Mouse (Mus musculus): ENCODE measurements around the gene Phb. TPM values are rescaled to one million over a fixed set of nuclear protein-coding genes. Genes with fewer than 3 reads are reported as not detected.

Phb gene
- polyA plus RNA-seq, 1 experiment from 2014 or later: 305 TPM

- Histone ChIP-seq H3K4me1 (replicated peaks; ENCODE audit: control insufficient read depth, insufficient read depth, low read length) (no peaks in the 10 kb centered on the region), H3K9ac (ENCODE audit: low read length) (no peak within 1 kb of the TSS), H3K4me2 (ENCODE audit: low read length) (no peak within 1 kb of the TSS), H3K4me3 (ENCODE audit: low read depth, low read length) (no peak within 1 kb of the TSS), H3K36me3 (ENCODE audit: control insufficient read depth, insufficient read depth, low read length) (no peaks in the 10 kb centered on the region), H3K27ac (ENCODE audit: low read depth) (no peak within 1 kb of the TSS), H3K27me3 (replicated peaks; ENCODE audit: control insufficient read depth, insufficient read depth, low read length) (no peaks in the 10 kb centered on the region), H3K9me3 (ENCODE audit: control insufficient read depth, low read length) (no peaks in the 10 kb centered on the region)
- ATAC-seq (replicated peaks; ENCODE audit: low FRiP score, low TSS enrichment, low read depth): no peak
- 87% methylated on average over 5 of the region's 5 CpGs for WGBS
- DNase-seq (ENCODE audit: low spot score): no peak
Measured at GRCm38 (mm10) chr11:95723287-95723686, 56.5 kb downstream of the Phb start, which contains the start of gene B130006D01Rik. TSS of gene B130006D01Rik (plus strand) at chr11:95723587.

GRCm38 (mm10) chr11:95724466-95724865 is 57.7 kb downstream of the Phb start:
- no peak overlapping the region for H3K27ac ChIP-seq (ENCODE audit: low read depth)
- H3K9me3 ChIP-seq (ENCODE audit: control insufficient read depth, low read length): no peaks in the 10 kb centered on the region
- H3K9ac ChIP-seq (ENCODE audit: low read length): no peak overlapping the region
- 92% methylated on average over 4 of the region's 4 CpGs for WGBS
- H3K27me3 ChIP-seq (replicated peaks; ENCODE audit: control insufficient read depth, insufficient read depth, low read length): no peaks in the 10 kb centered on the region
- no peak for DNase-seq (ENCODE audit: low spot score)
- H3K4me2 ChIP-seq (ENCODE audit: low read length): no peak overlapping the region
- H3K4me1 ChIP-seq (replicated peaks; ENCODE audit: control insufficient read depth, insufficient read depth, low read length): no peaks in the 10 kb centered on the region
- ATAC-seq (replicated peaks; ENCODE audit: low FRiP score, low TSS enrichment, low read depth): no peak
- no peaks in the 10 kb centered on the region for H3K36me3 ChIP-seq (ENCODE audit: control insufficient read depth, insufficient read depth, low read length)
- no peak overlapping the region for H3K4me3 ChIP-seq (ENCODE audit: low read depth, low read length)

GRCm38 (mm10) chr11:95726156-95726555 is 59.4 kb downstream of the Phb start:
- 77% methylated on average over 4 of the region's 4 CpGs for WGBS
- ATAC-seq (replicated peaks; ENCODE audit: low FRiP score, low TSS enrichment, low read depth) (no peak), DNase-seq (ENCODE audit: low spot score) (no peak)
- H3K27me3 ChIP-seq (replicated peaks; ENCODE audit: control insufficient read depth, insufficient read depth, low read length): no peaks in the 10 kb centered on the region
- no peak overlapping the region for H3K4me2 ChIP-seq (ENCODE audit: low read length)
- H3K4me3 ChIP-seq (ENCODE audit: low read depth, low read length): no peak overlapping the region
- no peaks in the 10 kb centered on the region for H3K36me3 ChIP-seq (ENCODE audit: control insufficient read depth, insufficient read depth, low read length)
- no peaks in the 10 kb centered on the region for H3K9me3 ChIP-seq (ENCODE audit: control insufficient read depth, low read length)
- no peak overlapping the region for H3K27ac ChIP-seq (ENCODE audit: low read depth)
- H3K4me1 ChIP-seq (replicated peaks; ENCODE audit: control insufficient read depth, insufficient read depth, low read length): no peaks in the 10 kb centered on the region
- no peak overlapping the region for H3K9ac ChIP-seq (ENCODE audit: low read length)

- no peaks in the 10 kb centered on the region for H3K4me1 ChIP-seq (replicated peaks; ENCODE audit: control insufficient read depth, insufficient read depth, low read length)
- WGBS: 93% methylated on average over 5 of the region's 5 CpGs
- ATAC-seq (replicated peaks; ENCODE audit: low FRiP score, low TSS enrichment, low read depth): no peak
Measured at GRCm38 (mm10) chr11:95727947-95728346, 61.2 kb downstream of the Phb start.

GRCm38 (mm10) chr11:95728916-95729907 is 62.5 kb downstream of the Phb start:
- DNase-seq (ENCODE audit: low spot score) (no peak), ATAC-seq (replicated peaks; ENCODE audit: low FRiP score, low TSS enrichment, low read depth) (no peak)
- no peak overlapping the region for H3K9ac ChIP-seq (ENCODE audit: low read length)
- 85% methylated on average over 12 of the region's 12 CpGs for WGBS
- H3K4me3 ChIP-seq (ENCODE audit: low read depth, low read length): no peak overlapping the region
- H3K27me3 ChIP-seq (replicated peaks; ENCODE audit: control insufficient read depth, insufficient read depth, low read length): no peaks in the 10 kb centered on the region
- H3K36me3 ChIP-seq (ENCODE audit: control insufficient read depth, insufficient read depth, low read length): no peaks in the 10 kb centered on the region
- H3K4me2 ChIP-seq (ENCODE audit: low read length): no peak overlapping the region
- no peaks in the 10 kb centered on the region for H3K9me3 ChIP-seq (ENCODE audit: control insufficient read depth, low read length)
- H3K4me1 ChIP-seq (replicated peaks; ENCODE audit: control insufficient read depth, insufficient read depth, low read length): no peaks in the 10 kb centered on the region
- H3K27ac ChIP-seq (ENCODE audit: low read depth): no peak overlapping the region

More at GRCm38 (mm10) chr11:95727947-95728346, 61.2 kb downstream of the Phb start:
- Histone ChIP-seq H3K9me3 (ENCODE audit: control insufficient read depth, low read length) (no peaks in the 10 kb centered on the region), H3K9ac (ENCODE audit: low read length) (no peak overlapping the region), H3K4me3 (ENCODE audit: low read depth, low read length) (no peak overlapping the region), H3K27me3 (replicated peaks; ENCODE audit: control insufficient read depth, insufficient read depth, low read length) (no peaks in the 10 kb centered on the region), H3K4me2 (ENCODE audit: low read length) (no peak overlapping the region), H3K36me3 (ENCODE audit: control insufficient read depth, insufficient read depth, low read length) (no peaks in the 10 kb centered on the region), H3K27ac (ENCODE audit: low read depth) (no peak overlapping the region)
- no peak for DNase-seq (ENCODE audit: low spot score)

Other genes starting within 250 kb of the Phb start
- 0.68 and 0.74 TPM in 2 replicates for gene Nxph3, start 152.4 kb upstream of the Phb start, polyA plus RNA-seq (2014; fragmentation: Nextera tagmentation; extraction: Ambion mirVana)
- gene Ngfr, start 79.2 kb upstream of the Phb start, polyA plus RNA-seq (2014; fragmentation: Nextera tagmentation; extraction: Ambion mirVana): 15.3 and 17.6 TPM in 2 replicates
- gene Zfp652, start 45.7 kb downstream of the Phb start, polyA plus RNA-seq (2014; fragmentation: Nextera tagmentation; extraction: Ambion mirVana): 9.2 and 9.9 TPM in 2 replicates
- gene B130006D01Rik, start 56.6 kb downstream of the Phb start, polyA plus RNA-seq (2014; fragmentation: Nextera tagmentation; extraction: Ambion mirVana): 1.1 and 2.0 TPM in 2 replicates
- gene Phospho1, start 157.5 kb downstream of the Phb start, polyA plus RNA-seq (2014; fragmentation: Nextera tagmentation; extraction: Ambion mirVana): 0.39 TPM in 1 of 2 replicates, not detected in the other
- gene Gngt2, start 170.3 kb downstream of the Phb start, polyA plus RNA-seq (2014; fragmentation: Nextera tagmentation; extraction: Ambion mirVana): 17.2 and 19.1 TPM in 2 replicates
- gene Abi3, start 175.5 kb downstream of the Phb start, polyA plus RNA-seq (2014; fragmentation: Nextera tagmentation; extraction: Ambion mirVana): 4.8 TPM in 2 replicates
- 26.6 and 30.9 TPM in 2 replicates for gene B4galnt2, start 247.9 kb downstream of the Phb start, polyA plus RNA-seq (2014; fragmentation: Nextera tagmentation; extraction: Ambion mirVana)